Mouse (Mus musculus) cerebellum, adult 9-11 months (tissue): ENCODE measurements around the gene Bri3bp.
"Not testable (repeated sequence)": the region's sequence is repeated elsewhere in the genome, so short reads cannot be mapped to it uniquely, and the experiment has no call there.

Experiments
- DNase-seq: peaks from one replicate; pipeline ENCODE4 v3.0.0; 2022

Bri3bp gene

GRCm38 (mm10) chr5:125409348-125410090, 31.8 kb upstream of the Bri3bp start:
- no peak for DNase-seq

- DNase-seq: no peak
Observed at GRCm38 (mm10) chr5:125411972-125412530, 29.3 kb upstream of the Bri3bp start.

DNA sequence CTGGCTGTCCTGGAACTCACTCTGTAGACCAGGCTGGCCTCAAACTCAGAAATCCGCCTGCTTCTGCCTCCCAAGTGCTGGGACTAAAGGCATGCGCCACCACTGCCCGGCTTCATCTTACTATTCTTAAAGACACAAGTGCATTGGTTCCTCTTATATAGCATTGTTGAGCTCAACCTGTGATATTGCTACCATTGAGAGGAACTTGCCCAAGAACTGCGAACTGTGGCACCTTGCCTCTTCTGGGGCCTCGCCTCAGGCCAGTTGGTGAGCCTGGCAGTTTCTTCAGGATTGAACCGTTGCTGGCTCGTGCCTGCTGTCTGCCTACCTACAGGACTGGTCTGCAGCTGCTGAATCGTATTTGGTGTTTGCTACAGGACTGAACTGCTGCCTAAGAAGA, 28.8 kb upstream of the Bri3bp start:
- DNase-seq: not testable (repeated sequence)

- DNase-seq: no peak
Observed at GRCm38 (mm10) chr5:125413763-125414162, 27.6 kb upstream of the Bri3bp start.

- DNase-seq: no peak
Observed at GRCm38 (mm10) chr5:125416183-125416582, 25.2 kb upstream of the Bri3bp start.

- peak; percentile 81 for DNase-seq
Observed at GRCm38 (mm10) chr5:125418636-125419035, 22.7 kb upstream of the Bri3bp start.

- DNase-seq: no peak
Observed at GRCm38 (mm10) chr5:125419124-125419523, 22.2 kb upstream of the Bri3bp start.

- no peak for DNase-seq
Observed at GRCm38 (mm10) chr5:125425698-125426276, 15.6 kb upstream of the Bri3bp start.

- no peak for DNase-seq
Observed at GRCm38 (mm10) chr5:125426343-125426742, 15.0 kb upstream of the Bri3bp start.

- DNase-seq: not testable (repeated sequence)
Observed at GRCm38 (mm10) chr5:125432324-125432723, 9.0 kb upstream of the Bri3bp start.

GRCm38 (mm10) chr5:125433793-125434337, 7.5 kb upstream of the Bri3bp start, which contains the start of gene Dhx37:
Dhx37 (minus strand) TSS chr5:125434121.
- peak; percentile 95 for DNase-seq

- DNase-seq: not testable (repeated sequence)
Observed at GRCm38 (mm10) chr5:125434347-125434746, 7.0 kb upstream of the Bri3bp start.

GRCm38 (mm10) chr5:125440583-125441233, 660 bp upstream of the Bri3bp start:
- no peak for DNase-seq

DNA sequence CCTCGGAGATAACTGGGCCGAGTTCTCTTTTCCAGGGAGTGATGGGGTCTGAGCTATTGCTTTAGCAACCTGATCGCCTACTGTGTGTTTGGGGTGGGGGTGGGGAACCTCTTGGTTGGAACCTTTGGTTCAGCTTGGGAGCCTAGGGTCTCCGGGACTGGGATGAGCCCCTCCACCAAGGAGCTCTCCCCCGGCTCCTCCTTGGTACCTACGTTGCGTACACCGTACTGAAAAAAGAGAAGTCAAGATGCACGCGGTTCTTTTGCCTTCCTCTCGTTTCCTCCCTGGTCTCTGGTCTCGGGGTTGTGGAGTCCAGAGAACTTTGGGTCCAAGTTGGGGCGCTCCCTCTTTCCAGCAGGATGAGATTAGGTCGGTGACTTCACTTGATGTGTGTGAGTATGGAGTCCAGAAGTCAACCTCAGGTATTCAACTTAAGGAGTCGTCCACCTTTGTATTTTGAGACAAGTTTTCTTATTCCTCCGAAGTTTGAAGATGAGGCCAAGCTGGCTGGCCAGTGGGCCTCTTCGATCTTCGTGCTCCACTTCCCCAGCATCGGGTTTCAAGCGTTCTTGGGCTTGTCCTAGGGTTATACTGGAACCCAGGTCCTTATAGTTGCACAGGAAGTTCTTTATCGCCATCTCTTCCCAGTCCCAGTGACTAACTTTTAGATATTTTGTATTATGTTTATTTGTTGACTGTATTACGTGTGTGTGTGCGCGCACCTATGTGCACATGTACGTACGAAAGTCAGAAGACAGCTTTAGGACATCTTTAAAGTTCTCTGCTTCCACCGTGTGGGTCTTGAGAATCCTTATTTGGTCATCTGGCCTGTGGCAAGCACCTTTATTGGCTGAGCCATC, 998 bp downstream of the Bri3bp start:
- no peak for DNase-seq

DNA sequence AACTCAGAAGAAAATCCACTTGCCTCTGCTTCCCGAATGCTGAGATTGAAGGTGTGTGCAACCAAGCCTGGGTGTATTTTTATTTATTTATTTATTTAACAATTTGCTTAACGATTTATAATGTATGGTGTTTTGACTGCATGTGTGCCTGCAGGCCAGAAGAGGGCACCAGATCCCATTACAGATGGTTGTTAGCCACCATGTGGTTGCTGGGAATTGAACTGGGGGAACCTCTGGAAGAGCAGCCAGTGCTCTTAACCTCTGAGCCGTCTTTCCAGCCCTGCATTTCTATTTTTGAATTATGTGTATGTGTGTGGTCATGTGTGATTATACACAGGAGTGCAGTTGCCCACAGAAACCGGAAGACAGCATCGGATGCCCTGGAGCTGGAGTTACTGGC, 2.0 kb downstream of the Bri3bp start:
- DNase-seq: no peak

- DNase-seq: no peak
Observed at GRCm38 (mm10) chr5:125443915-125444314, 2.5 kb downstream of the Bri3bp start.

GRCm38 (mm10) chr5:125444554-125444953, 3.2 kb downstream of the Bri3bp start:
- DNase-seq: no peak

GRCm38 (mm10) chr5:125446344-125446743, 5.0 kb downstream of the Bri3bp start:
- no peak for DNase-seq

DNA sequence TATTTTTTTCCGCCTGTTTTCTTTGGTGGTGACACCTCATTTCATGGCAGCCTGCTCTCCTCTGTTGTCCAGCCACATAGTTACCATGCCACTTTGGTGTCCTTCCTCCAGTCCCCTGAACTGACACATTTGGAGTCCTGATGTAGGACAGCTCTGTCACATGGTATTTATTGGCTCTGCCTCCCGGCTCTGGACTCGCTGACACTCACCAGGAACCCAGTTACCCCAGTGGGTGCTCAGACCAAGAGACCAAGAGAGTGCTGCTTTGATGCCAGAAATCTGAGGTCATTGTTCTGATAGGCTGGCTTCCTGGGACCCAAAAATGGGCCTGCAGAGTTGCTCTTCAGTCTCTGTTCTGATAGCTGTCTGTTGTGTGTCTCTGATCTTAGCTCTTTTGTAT, 6.7 kb downstream of the Bri3bp start:
- no peak for DNase-seq

DNA sequence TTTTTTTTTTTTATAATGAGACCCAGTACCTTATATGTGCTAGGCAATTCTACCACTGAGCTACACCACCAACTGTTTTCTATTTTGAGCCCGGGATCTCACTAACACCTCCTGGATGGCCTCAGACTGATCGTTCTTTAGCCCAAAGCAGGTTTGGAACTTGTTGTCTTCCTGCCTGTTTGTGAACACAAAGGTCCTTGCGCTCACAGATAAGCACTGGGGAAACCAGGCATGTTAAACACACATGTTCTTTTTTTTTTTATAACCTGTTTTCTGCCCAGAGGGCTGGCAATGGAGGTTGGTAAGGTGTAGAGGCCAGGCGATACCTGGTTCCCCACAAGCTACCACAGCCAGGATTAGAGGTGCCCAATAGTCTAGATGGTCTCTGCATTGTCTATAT, 7.3 kb downstream of the Bri3bp start:
- DNase-seq: no peak

DNA sequence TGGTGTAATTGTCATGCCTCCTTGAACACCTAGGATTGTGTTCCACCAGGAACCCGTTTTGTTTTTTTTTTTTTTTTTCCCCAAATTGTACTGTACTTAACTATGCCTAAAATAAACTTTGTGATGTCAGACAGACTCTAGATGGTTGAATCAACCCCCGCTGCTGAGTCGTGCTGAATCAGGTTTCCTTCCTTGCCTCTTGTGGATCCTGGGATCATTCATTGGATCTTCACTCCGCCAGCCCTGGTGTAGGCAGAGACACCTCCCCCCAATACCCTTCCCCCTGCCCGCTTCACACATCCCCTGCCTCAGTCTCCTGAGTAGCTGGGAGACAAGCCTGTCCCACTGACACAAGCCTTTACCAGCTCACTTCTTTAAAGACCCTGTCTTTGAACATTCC, 7.9 kb downstream of the Bri3bp start:
- DNase-seq: no peak

DNA sequence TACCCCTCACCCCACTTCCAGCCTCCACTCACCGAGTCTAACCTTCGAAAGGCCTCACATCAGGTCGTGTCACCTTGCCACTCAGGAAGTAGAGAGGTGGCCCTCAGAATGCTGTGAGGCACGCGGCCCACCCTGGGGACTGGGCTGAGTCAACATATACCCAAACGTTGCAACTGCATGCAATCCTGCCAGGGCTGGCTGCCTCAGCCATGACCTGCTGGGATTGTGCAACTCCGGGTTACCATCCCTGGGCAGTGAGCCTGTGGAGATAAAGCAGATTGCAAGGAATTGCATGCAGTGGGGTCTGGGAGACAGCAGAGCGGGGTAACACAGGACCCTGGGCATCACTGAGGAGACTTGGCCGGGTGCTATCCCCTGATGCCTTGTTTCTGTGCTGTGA, 11.2 kb downstream of the Bri3bp start:
- DNase-seq: no peak
